Mouse (Mus musculus) adrenal gland, adult 18-20 months (tissue): Measurements from ENCODE around the gene Thap2. TPM values are rescaled to one million over a fixed set of nuclear protein-coding genes. Genes with fewer than 3 reads are reported as not detected.

ENCODE experiments used
- DNase-seq, 2 experiments: peaks; one replicate each; pipeline ENCODE4 v3.0.0; 2021 to 2022; ENCODE audit warnings: low spot score in 2 of 2
- long read RNA-seq, 2 experiments: library from polyadenylated mRNA; stranded (forward); transcript quantifications; one replicate each; pipeline ENCODE4 v2.0.0; 2021
- total RNA-seq, 2 experiments: library from RNA; stranded (reverse); gene quantifications; 1 replicate in 1 of 2; 2 replicates in 1 of 2; pipeline ENCODE4 v1.2.3; 2021

The Thap2 gene
- 10 to 100 TPM; 10.6 to 14.4 TPM for total RNA-seq
- long read RNA-seq, experiment 1, partial matches to known transcripts, result 0 of 1 reads
- long read RNA-seq, experiment 1, other reads (novel, unspliced or antisense), result 1 of 1 reads
- long read RNA-seq, experiment 2, full-length matches to known transcripts, result 2 of 3 reads
- long read RNA-seq, experiment 2, partial matches to known transcripts, result 0 of 3 reads
- long read RNA-seq, experiment 2, other reads (novel, unspliced or antisense), result 1 of 3 reads

DNA sequence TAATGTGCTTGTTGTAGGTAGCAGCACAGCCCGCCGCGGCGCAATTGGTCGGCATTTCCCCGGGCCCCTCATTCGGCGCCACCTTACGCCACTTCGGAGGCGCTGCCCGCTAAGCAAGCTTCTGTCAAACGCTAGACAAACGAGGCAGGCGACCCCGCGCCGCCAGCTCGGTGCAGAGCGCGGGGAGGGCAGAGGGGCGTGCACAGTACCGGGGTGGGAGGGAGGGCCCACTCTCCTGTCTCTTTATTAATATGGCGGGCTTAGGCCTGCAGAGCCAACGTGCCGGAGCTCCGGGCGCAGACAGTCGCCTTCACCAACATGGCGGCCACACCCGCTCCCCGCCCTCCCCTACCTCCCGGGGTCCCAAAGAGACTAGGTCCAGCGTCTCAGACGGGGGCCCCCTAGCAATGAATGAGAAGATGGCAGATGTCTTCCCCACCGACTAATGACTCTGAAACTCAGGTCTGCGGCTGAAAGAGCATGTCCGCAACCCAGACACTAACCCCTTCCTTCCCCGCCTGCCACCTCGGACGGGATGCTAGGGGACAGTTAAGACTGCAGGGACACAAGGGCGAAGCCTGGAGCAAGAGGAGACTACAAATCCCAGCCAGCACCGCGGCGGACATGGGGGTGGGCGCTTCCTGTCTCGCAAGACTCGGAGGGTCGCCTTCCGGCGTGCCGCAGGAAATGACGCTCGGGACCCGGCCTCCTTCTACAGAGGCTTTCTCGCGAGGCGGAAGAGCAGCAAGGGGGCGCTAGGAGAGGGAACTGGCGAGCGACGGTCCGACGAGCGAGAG is at the start of gene Thap2, which contains the start of gene Zfc3h1:
Thap2 (minus strand) TSS at position 223 of the 797 bp plus-strand sequence.
Zfc3h1 (plus strand) TSS at position 739 of the 797 bp plus-strand sequence.
- peak; percentile 93 to 95 for DNase-seq

DNA sequence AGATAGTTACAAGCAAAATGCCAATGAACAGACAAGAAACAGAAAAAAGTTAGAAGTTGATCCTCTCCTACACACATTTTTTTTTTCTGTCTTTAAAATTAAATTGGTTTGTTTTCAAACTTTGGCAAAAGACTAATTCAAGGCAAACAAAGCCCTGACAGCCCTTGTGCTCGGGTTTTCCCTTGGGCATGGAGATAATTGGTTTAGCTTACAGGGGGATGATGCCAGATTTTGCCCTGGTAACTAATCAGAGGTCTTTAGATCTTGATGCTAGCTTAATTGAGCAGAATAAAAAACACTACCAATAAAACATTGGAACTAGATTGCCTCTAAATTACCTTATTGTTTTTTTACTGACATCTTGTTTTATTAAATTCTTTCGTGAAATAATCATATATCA is 41.1 kb upstream of the Thap2 start:
- no peak for DNase-seq

DNA sequence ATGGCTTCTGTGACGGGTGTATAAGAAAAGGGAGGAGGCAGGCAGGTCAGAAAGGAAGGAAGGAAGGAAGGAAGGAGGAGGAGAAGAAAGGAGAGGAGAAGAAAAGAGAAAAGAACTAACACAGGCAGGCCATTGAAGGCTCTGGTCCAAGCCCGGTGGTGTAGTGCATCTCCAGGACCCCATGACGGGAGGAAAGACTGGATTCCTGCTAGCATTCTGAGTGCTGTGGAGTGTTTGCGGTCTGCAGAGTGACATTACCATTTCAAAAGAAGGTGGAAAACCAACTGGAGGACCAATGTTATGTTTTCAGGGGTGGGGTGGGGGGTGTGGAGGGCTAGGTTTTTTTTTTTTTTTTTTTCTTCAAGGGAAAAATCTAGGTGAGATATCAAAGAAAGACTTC is 37.7 kb upstream of the Thap2 start:
- no peak for DNase-seq

DNA sequence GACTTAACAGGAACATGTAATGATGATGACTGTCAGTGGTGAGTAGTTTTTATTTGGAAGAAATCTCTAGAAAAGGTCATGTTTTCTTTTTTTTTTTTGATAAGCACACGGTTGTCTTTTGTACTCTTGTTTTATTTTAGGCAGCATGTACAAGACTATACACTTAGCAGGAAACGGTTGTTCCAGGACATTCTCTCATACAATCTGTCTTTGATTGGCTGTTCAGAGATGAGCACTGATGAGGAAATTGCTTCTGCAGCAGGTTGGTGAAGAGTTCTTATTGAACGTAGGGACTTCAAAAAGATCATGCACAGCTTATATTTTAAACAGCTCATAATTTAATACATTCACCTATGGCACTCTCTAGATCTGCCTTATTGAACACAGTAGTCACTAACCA is 29.8 kb upstream of the Thap2 start:
- no peak for DNase-seq

DNA sequence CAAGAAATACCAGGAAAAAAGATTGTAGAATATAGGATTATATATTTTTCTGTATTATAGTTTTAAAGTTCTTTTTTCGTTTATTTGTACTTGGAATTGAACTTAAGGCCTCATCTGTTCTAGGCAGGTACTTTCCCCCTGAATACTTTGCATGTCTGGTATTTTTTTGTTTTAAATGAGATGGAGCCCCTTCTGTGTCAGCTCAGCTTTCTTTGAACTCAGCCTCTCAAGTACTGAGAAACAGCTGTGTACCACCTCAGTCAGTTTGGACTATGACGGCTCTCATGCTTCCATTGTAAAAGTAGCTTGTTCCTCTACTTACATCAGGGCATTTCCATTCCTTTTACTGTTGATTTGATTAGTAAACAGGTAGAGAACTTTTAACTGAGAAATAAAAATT is 29.3 kb upstream of the Thap2 start:
- no peak for DNase-seq

DNA sequence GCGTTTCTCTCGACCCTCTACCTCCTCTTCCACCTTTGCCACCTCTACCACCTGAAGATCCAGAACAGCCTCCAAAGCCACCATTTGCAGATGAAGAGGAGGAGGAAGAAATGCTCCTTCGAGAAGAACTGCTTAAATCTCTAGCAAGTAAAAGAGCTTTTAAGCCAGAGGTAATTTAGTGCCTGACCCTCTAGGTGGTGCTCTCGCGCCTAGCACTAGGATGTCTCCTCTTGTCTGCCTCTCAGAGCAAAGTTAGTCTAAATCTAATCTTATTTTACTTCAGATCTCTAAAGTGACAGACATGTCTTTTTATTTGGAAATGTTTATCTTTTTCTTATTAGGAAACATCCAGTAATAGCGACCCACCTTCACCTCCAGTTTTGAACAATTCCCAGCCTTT is 22.1 kb upstream of the Thap2 start:
- DNase-seq, result peak; percentile 37 to 39

DNA sequence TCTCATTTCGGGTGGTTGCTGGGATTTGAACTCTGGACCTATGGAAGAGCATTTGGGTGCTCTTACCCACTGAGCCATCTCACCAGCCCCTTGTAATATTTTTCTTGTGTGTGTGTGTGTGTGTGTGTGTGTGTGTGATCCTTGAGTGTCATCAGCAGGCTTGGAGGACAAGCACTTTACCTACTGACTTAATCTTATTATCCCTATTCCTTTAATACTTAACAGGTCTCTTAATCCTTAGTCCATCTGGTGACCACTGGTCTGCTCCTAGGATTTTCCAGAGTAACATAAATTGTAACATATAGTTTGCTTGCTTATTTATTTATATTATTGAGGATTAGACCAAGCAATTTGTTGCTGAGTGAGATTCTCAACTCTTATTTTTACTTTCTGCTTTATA is 7.7 kb upstream of the Thap2 start:
- no peak for DNase-seq

DNA sequence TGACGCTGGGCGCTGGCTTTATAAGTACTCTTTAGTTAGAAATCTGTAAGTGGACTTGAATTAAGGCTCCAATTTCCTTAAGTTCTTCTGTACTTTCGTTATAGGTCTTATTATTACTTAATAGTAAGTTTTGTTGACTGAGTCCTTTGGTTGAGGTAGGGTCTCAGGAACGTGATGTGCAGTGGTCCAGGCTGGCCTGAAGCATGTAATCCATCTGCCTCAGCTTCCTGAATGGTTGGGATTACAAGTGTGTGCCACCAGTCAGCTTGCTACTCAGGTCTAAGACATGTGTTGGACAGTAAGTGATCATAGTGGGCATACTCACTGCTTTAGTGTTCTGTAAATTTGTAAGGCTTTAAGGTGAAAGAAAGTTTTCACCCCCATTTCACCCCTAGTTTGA is 6.8 kb upstream of the Thap2 start:
- DNase-seq, result no peak

DNA sequence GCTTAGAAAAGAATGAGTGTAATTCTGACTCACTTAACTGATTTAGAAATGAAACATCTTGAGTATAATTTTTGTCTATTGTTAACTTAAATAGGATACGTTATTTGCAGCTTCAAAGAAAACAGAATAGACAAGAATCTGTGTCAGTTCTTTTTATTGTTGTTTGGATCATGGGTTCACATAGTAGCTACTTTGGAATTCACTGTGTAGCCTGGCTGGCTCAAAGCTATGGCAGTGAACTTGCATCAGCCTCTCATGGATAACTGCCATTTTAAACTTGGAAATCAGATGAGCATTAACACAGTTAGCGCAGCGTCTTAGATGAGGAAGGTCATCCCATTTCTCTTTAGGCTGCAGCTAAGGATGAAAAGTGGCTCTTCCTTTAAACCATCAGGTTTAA is 3.6 kb upstream of the Thap2 start:
- DNase-seq, result no peak

DNA sequence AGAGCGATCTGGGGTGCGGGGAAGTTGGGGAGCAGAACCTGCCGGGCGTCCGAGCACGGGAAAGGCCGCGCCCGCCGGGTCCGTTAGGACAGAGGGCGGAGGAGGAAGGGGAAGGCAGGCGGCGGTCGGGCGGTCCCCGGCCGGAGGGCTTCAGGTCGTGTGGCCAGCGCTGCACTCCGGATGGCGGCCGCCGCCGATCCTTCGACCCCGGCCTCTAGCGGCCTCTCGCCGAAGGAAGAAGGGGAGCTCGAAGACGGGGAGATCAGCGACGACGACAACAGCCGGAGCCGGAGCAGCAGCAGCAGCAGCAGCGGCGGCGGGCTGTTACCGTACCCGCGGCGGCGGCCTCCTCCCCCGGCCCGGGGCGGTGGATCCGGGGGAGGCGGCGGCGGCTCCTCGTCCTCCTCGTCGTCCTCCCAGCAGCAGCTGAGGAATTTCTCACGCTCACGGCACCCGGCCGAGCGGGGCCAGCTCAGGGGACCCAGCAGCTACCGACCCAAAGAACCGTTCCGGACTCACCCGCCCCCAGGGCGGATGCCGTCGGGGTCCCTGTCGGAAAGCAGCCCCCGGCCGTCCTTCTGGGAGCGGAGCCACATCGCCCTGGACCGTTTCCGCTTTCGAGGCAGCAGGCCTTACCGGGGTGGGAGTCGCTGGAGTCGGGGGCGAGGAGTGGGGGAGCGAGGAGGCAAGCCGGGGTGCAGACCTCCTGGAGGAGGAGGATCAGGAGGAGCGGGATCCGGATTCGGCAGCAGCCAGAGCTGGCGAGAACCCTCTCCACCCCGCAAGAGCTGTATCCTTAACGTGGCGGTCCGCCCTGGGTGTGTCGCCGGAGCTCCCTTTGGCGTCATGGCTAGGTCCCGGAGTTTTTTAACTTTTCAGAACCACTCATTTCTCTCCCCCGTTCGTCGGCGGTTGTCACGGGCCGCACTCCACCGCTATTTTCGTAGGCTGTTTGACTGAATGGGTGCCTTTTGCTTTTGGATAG is 1.1 kb upstream of the Thap2 start:
- DNase-seq, result peak; percentile 61 to 65

DNA sequence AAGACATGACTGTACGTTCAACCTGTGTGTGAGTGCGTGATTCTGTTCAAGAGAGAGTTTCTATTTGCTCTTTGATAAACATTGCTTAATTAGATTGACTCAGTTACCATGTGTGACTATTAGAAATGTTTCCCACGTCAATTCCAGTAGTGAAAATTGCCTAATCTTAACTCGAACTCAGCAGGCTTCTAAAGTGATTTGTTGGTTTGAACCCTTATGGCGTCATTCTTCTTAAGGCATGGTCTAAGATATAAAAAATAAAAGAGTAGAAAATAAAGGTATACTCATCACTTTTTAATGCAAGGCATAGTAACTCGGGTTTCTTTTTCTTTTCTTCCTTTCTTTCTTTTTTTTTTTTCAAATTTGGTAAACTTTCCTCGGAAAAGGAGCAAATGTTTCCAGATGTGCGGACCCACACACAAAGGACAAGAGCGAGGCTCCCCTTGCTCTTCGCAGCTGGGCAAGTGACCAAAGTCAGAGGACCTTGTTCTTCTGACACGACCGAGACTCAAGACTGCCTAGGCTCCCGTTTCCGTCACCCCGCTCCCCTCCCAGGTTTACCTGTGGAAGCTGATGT is 511 bp downstream of the Thap2 start:
- DNase-seq, result no peak

DNA sequence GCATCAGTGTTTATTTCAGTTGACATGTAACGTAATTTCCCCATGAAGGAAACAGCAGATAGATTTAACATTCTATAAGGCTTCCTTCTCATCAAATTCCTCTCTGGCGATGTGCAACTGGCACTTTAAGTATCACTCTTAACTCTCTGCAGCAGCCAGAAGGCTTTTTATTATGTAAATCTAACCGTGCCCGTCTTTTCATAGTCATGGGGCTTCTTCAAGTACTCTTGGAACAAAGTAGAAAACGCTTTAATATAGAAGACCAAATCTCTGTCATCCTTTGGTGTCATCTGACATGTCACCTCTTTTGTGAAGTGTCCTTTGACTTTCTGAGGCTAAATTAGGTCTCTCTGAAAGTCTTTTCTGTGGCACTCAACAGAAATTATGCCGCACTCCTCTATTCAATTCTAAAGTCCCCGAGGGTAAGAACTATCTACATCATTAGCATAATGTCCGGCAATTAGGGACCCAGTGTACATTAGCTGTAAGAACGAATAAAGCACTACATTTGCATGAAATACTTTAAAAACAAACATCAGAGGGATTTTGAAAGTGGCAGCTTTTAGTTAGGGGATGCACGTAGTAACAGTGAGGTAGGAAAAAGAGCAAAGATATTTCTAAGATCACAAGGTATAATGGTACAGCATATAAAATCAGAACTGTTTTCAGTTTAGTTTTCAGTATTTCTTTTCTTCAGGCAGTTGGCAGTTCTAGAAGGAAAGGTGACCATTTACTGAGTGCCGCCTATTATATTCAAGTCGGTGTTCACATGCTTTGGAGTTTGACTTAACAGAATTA is 1.2 kb downstream of the Thap2 start:
- no peak for DNase-seq

DNA sequence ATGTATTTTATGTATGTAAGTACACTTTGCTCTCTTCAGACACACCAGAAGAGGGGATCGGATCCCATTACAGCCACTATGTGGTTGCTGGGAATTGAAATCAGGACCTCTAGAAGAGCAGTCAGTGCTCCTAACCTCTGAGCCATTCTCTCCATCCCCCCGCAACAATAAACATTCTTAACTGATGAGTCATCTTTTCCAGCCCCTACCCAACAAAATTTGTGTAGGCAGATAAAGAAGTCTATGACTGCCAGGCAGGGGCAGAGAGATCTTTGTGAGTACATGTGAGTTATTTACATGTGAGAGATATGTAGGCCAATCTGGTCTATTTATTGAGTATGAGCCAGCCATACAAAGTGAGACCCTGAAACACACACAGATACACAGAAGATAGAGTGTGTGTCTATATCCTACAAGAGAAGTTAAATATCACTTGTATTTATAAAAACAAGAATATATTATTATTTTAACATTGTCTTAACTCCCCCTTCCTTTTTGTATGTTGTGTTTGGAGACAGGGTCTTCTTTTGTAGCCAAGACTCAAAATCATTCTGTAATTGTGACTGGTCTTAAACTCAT is 2.6 kb downstream of the Thap2 start:
- DNase-seq, result no peak

DNA sequence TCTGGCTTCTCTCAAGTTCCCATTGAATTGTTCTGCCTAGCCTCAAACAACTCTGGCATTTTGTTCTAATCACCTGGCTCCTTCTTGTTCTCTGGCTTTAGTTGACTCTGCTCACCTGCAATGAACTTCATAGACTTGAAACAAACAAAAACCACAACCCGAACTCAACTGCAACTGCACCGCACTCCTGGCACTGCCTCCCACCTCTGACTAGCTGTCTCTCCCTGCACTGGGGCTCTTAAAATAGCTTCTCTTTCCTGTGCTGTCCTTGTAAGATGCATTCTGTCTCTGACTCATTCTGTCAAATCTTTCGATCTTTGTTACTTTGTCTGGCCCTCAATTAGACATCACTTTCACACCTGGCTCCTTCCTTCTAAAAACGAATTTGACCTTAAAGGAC is 21.1 kb downstream of the Thap2 start:
- DNase-seq, result no peak

DNA sequence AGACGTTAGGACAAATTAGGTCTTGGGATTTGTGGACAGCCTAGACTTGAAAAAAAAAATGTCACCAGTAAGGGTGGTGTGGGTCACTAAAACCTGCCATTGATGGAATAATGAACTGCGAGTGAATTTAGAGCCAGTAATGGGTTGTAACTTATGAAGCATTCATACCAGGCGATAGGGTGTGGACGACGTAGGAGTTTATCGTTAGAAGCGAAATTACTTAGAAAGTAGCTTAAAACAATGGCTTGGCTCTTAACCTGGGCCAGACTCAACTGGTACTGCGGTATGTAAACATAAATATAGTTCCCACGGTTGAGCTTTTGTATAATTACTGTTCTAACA is 21.6 kb downstream of the Thap2 start:
- DNase-seq, result no peak

DNA sequence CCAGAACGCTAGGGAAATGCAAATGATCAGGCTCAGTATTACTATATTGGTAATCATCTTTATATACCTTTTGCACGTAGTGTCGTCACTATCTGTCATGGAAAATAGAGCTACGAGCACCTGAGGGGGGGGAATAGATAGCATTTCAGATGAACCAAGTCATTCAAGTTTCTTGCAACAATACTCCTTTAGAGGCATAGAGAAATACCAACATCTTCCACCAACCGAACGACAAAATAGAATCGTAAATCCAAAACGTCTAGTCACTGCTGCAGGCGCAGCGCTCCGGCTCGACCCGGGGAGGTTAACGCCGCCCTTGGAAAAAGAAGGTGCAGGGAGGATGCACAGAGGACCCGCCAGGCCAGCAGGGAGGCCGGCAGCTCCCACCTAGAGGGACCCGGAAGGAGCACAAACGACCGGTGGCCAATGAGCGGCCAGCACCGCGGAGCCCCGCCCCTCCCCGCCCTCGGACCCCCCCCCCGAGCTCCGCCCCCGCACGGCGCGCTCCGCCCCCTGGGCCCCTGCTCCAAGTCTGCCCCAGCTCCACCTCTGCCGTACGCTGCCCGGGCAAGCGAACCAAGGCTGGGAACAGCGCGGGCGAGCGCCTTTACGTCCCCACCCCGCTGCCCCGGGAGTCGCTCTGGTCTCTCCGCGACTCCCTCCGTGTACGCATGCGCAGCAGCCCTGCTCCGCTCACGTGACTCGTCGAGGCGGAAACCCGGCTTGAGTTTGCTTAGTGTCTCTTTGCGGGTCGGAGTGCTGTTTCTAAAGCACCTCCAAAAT is 22.2 kb downstream of the Thap2 start, which contains the start of gene Tmem19:
Tmem19 (minus strand) TSS at position 662 of the 783 bp plus-strand sequence.
- DNase-seq, result peak; percentile 92 to 93

DNA sequence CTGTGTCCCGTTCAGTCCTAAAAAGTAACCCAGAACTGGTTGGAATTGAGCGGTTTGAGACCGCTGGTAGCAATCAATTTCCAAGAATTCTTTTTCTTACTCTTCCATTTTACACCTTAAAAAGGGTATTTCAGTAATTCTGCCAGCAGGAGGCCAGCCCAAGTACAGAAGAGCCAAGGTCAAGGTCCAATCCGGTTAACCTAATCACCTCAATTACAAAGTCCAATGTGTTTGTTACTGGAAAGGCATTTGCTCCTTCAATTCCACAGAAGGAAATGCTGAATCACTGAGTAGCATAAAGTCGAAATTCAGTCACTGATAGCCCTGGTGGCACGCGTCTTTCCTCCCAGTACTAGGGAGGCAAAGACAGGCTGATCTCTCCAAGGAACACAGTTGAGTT is 25.2 kb downstream of the Thap2 start:
- DNase-seq, result no peak

DNA sequence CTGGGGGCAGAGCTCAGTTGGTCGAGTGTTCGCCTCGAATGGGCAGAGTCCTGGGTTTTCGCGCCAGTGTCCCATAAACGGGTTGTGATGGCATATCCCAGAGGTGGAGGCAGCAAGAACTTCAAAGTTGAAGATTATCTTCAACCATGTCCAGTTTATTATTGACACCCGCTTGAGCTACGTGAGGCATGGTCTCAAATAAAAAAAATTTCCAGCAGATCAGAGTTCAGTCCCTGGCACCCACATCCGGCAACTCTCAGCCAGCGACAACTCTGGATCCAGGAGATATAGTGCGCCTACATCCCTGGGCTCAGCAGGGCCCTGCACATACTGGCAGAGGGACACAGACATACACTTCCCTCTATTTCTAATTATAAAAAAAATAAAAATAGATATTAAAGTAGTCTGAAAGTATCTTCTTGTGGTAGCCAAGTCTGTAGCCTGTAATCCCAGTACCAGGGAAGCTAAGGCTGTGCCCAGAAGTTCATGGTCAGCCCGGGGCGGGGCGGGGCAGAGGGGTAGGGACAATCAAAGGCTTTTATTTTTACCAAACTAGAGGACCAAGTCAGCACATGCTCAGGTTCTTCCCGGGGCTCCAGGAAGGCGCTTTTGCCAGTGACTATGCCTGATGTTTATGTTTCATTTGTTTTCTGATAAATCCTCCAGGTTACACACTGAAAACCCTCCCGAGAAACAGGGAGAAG is 25.9 kb downstream of the Thap2 start:
- no peak for DNase-seq

DNA sequence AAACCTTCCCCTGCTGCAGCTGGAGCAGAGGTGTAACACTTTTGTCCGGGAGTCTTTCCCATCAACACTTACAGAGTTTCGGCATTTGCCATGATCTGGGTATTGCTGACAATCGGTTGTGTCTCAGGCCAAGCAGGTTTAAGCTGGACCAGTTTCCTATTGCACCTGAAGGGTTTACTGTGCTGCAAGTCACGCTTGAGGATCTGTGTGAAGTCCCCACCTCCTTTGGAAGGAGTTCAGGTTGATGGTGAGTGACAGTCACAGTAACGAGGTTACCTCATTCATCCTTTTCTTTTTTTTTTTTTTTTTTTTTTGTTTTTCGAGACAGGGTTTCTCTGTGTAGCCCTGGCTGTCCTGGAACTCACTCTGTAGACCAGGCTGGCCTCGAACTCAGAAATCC is 28.1 kb downstream of the Thap2 start:
- DNase-seq, result no peak
